12 mouse cellular contexts compared by ENCODE assay signal in the genomic region with DNA sequence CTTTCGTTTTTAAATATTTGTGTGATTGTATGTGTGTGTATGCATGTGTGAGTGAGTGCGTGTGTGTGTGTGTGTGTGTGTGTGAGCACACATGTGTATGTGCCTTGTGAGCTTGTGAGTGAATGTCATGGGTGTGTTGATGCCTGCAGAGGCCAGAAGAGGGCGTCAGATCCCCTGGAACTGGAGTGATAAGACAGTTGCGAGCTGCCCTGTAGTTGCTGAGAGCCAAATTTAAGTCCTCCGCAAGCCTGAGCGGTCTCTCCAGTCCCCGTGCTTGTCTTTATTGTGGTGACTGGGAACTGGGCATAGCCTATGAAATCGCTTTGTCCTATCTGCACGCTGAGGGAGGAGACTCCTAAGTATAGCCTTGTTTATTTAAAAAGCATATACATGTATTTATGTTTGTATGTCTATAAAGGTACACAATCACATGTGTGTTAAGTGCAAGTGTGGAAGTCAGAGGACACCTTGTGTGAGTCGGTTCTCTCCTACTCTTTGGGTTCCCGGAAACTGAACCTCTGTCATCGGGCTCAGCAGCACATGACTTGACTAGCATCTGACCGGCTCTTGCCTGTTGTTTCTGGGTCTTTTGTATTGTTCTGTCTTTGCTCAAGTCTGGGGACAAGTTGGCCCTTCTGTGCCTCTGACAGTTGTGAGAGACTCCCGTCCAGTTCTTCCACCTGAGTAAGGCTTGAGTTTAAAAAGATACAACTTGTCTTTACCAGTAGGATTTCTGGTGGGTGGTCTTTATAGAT. TPM values are rescaled to one million over a fixed set of nuclear protein-coding genes. Genes with fewer than 3 reads are reported as not detected.
DNase-seq lines count a peak whose midpoint lies in the region; ATAC-seq and TF ChIP-seq lines count a peak whose summit lies in the region.
"Had no signal": no experiment of that assay in that cellular context is flagged by ENCODE, and none has a peak within 500 bp of the region (broad histone marks: within the 10 kb centered on the region; RNA-seq: fewer than 3 reads in every experiment).

No protein-coding gene starts in this region.

- 52% methylated on average over 14 of the region's 14 CpGs for WGBS in heart, adult 2 months
- WGBS in heart, embryonic 15.5 days: 54% methylated on average over 14 of the region's 14 CpGs

- no peaks in the 10 kb centered on the region for H3K9me3 ChIP-seq in heart, embryonic 15.5 days (replicated peaks)

- no peak for TF ChIP-seq EP300 in heart, adult 2 months (IDR thresholded peaks at IDR 0.05; ENCODE audit: insufficient read depth, low read depth, low read length)

- no peak overlapping the region for H3K4me2 ChIP-seq in heart, embryonic 15.5 days

- no peak for ATAC-seq in heart, embryonic 15.5 days (replicated peaks; ENCODE audit: insufficient number of reproducible peaks, insufficient read depth, low FRiP score, low read depth)

- peak overlapping the region; percentile 81 for H3K27ac ChIP-seq in heart, adult 2 months
- H3K27ac ChIP-seq in layer of hippocampus, adult 2 months: no peak overlapping the region
- peak overlapping the region; percentile 90 for H3K27ac ChIP-seq in heart, embryonic 15.5 days

- peak; percentile 32; the same call in 1 of the 2 replicates for TF ChIP-seq POLR2A in heart, adult 2 months (IDR thresholded peaks at IDR 0.05; ENCODE audit: insufficient read depth, low read depth, low read length)

- peaks cover 44% of the 10 kb centered on the region for H3K4me1 ChIP-seq in heart, adult 2 months (ENCODE audit: control insufficient read depth, insufficient read depth, low read length)
- peaks cover 72% of the 10 kb centered on the region for H3K4me1 ChIP-seq in heart, embryonic 15.5 days (replicated peaks)

- intact Hi-C loops in heart, adult 2 months (cut with DNase I): no loop called here

- 0 out of 2 replicates have a peak overlapping the region, but pooled peaks have one; percentile 19 for H3K9ac ChIP-seq in heart, adult 2 months (ENCODE audit: low read depth, low read length)
- H3K9ac ChIP-seq in heart, embryonic 15.5 days: no peak overlapping the region

- H3K27me3 ChIP-seq in heart, adult 2 months (ENCODE audit: control insufficient read depth, insufficient read depth, low read length): no peaks in the 10 kb centered on the region
- H3K27me3 ChIP-seq in heart, embryonic 15.5 days: no peaks in the 10 kb centered on the region

- H3K36me3 ChIP-seq in heart, adult 2 months (ENCODE audit: control insufficient read depth, insufficient read depth, low read length): peaks cover 2% of the 10 kb centered on the region; the same call in 1 of the 2 replicates
- no peaks in the 10 kb centered on the region for H3K36me3 ChIP-seq in heart, embryonic 15.5 days

- H3K4me3 ChIP-seq in heart, adult 2 months: no peak overlapping the region
- no peak overlapping the region for H3K4me3 ChIP-seq in layer of hippocampus, adult 2 months
- no peak overlapping the region for H3K4me3 ChIP-seq in heart, embryonic 15.5 days

- peak; percentile 55 for TF ChIP-seq CTCF in heart, adult 2 months (IDR thresholded peaks at IDR 0.05)
- TF ChIP-seq CTCF in layer of hippocampus, adult 2 months (conservative IDR thresholded peaks at IDR 0.05): peak; percentile 46

- DNase-seq in heart, adult 2 months: peak in 1 of 2 experiments; percentile 45
- no peak for DNase-seq in heart, adult 9 months (ENCODE audit: low spot score in 2 of 2)
- no peak for DNase-seq in layer of hippocampus, adult 2 months (ENCODE audit: low spot score in 2 of 2)
- no peak for DNase-seq in layer of hippocampus, postnatal 10 days (ENCODE audit: low spot score in 2 of 2)
- DNase-seq in ES-CJ7 (ENCODE audit: low read depth, low spot score): peak; percentile 74
- DNase-seq in thymus, postnatal 14 days: no peak
- DNase-seq in cerebellum, adult 8-10 months: no peak
- DNase-seq: cerebellum, postnatal 25 days; gastrocnemius, postnatal 25 days; lung, postnatal 14 days; retina, postnatal 1 day had no signal

- H3K79me2 ChIP-seq in heart, adult 2 months (replicated peaks; ENCODE audit: control insufficient read depth, insufficient read depth, low read length): peaks cover 7% of the 10 kb centered on the region; the same call in 1 of the 2 replicates

RNA-seq across cellular contexts. Expression of a gene that starts 46.0 kb away (rescaled TPM):
- 100 to 1,000 TPM; 276 to 302 TPM for total RNA-seq in heart, adult 2 months (2021)
- 170 and 204 TPM in 2 replicates for polyA plus RNA-seq in heart, adult 2 months (2012; rRNA removed)
- 100 to 1,000 TPM; 255 to 260 TPM for total RNA-seq in layer of hippocampus, adult 2 months (2021)
- 100 to 1,000 TPM; 207 to 210 TPM for total RNA-seq in layer of hippocampus, postnatal 10 days (2021)
- polyA plus RNA-seq in heart, embryonic 15.5 days (2015; fragmentation: Nextera tagmentation; extraction: Ambion mirVana): 37.0 and 46.4 TPM in 2 replicates
